Mouse (Mus musculus) hindbrain, embryonic 12.5 days (tissue): ENCODE data around the gene Foxc1. TPM values are rescaled to one million over a fixed set of nuclear protein-coding genes. Genes with fewer than 3 reads are reported as not detected.

Source experiments
- polyA plus RNA-seq: library from polyadenylated mRNA; unstranded; fragments of >200 nt; fragmentation: Nextera tagmentation; extraction: Ambion mirVana; gene quantifications from 2 replicates; pipeline ENCODE4 v1.2.1, GENCODE M21; 2016

Foxc1 gene
- polyA plus RNA-seq, 1 experiment from 2014 or later = 11.0 TPM

Other genes starting within 250 kb of the Foxc1 start
- not detected in 2 replicates for gene A530084C06Rik, start 247.3 kb upstream of the Foxc1 start, polyA plus RNA-seq
- 9.4 and 9.5 TPM in 2 replicates for gene Foxf2, start 180.8 kb upstream of the Foxc1 start, polyA plus RNA-seq